Mouse (Mus musculus): Measurements from ENCODE around the gene Ncam2. TPM values are rescaled to one million over a fixed set of nuclear protein-coding genes. Genes with fewer than 3 reads are reported as not detected.
"Not testable (repeated sequence)": the region's sequence is repeated elsewhere in the genome, so short reads cannot be mapped to it uniquely, and the experiment has no call there.

Gene Ncam2
- polyA plus RNA-seq, 1 experiment from 2014 or later, result 10.6 TPM

GRCm38 (mm10) chr16:81319037-81319436 is 118.5 kb downstream of the Ncam2 start:
- WGBS, result 77% methylated on average over 1 of the region's 1 CpGs
- H3K4me1 ChIP-seq, result no peaks in the 10 kb centered on the region
- no peaks in the 10 kb centered on the region for H3K9me3 ChIP-seq
- no peak overlapping the region for H3K4me3 ChIP-seq
- no peak overlapping the region for H3K9ac ChIP-seq
- ATAC-seq (ENCODE audit: low FRiP score, low read depth), result no peak
- no peaks in the 10 kb centered on the region for H3K27me3 ChIP-seq (replicated peaks)
- no peak overlapping the region for H3K4me2 ChIP-seq (replicated peaks)
- H3K36me3 ChIP-seq, result no peaks in the 10 kb centered on the region
- H3K27ac ChIP-seq, result no peak overlapping the region

DNA sequence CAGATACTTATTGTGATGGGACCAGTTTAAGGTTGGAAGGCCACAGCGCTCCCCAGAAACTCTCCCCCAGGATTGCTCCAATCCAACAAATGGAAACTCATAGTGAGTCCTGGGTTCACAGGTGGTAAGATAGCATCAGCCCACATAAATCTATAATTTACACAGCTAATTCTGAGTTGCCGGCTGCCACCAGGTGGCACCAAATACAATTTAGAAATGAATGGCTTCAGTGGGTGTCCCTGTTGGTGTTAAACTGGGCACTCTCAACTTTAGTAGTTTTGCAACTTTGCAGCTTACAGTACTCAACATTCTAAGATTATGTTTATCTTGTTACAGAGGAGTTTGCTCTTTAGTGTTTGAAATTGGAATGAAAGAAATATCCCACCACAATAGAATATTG is 130.0 kb downstream of the Ncam2 start:
- no peaks in the 10 kb centered on the region for H3K4me1 ChIP-seq
- H3K4me3 ChIP-seq, result no peak overlapping the region
- 19% methylated on average over 2 of the region's 2 CpGs for WGBS
- ATAC-seq (ENCODE audit: low FRiP score, low read depth), result peak; percentile 63; the same call in 1 of the 2 replicates
- H3K9ac ChIP-seq, result no peak overlapping the region
- no peak overlapping the region for H3K27ac ChIP-seq
- H3K27me3 ChIP-seq (replicated peaks), result no peaks in the 10 kb centered on the region
- H3K9me3 ChIP-seq, result no peaks in the 10 kb centered on the region
- H3K36me3 ChIP-seq, result no peaks in the 10 kb centered on the region
- H3K4me2 ChIP-seq (replicated peaks), result no peak overlapping the region

GRCm38 (mm10) chr16:81365901-81366300 is 165.4 kb downstream of the Ncam2 start:
- H3K4me3 ChIP-seq, result no peak overlapping the region
- 68% methylated on average over 2 of the region's 2 CpGs for WGBS
- no peaks in the 10 kb centered on the region for H3K9me3 ChIP-seq
- H3K4me2 ChIP-seq (replicated peaks), result no peak overlapping the region
- H3K4me1 ChIP-seq, result no peaks in the 10 kb centered on the region
- no peaks in the 10 kb centered on the region for H3K27me3 ChIP-seq (replicated peaks)
- no peak for ATAC-seq (ENCODE audit: low FRiP score, low read depth)
- no peak overlapping the region for H3K27ac ChIP-seq
- H3K9ac ChIP-seq, result no peak overlapping the region
- no peaks in the 10 kb centered on the region for H3K36me3 ChIP-seq

DNA sequence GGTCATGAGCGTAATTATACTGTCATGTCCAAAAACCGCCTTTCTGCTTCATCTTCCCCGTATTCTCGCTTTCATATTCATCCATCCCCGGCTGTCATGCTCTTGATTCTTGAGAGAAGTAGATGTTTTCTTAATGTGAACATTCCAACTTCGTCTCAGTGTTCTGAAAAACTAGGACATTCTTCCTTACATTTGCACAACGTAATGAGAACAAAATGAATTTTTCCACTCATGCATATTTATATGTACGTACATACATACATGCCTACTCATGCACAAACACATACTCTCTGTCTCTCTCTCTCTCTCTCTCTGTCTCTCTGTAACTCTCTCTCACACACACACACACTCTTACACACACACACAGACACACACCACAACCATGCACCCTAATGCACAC is 173.7 kb downstream of the Ncam2 start:
- no peak overlapping the region for H3K4me3 ChIP-seq
- H3K27me3 ChIP-seq (replicated peaks), result no peaks in the 10 kb centered on the region
- no peaks in the 10 kb centered on the region for H3K36me3 ChIP-seq
- no peaks in the 10 kb centered on the region for H3K4me1 ChIP-seq
- H3K9ac ChIP-seq, result no peak overlapping the region
- H3K9me3 ChIP-seq, result no peaks in the 10 kb centered on the region
- 93% methylated on average over 8 of the region's 8 CpGs for WGBS
- no peak overlapping the region for H3K27ac ChIP-seq
- H3K4me2 ChIP-seq (replicated peaks), result no peak overlapping the region
- no peak for ATAC-seq (ENCODE audit: low FRiP score, low read depth)

DNA sequence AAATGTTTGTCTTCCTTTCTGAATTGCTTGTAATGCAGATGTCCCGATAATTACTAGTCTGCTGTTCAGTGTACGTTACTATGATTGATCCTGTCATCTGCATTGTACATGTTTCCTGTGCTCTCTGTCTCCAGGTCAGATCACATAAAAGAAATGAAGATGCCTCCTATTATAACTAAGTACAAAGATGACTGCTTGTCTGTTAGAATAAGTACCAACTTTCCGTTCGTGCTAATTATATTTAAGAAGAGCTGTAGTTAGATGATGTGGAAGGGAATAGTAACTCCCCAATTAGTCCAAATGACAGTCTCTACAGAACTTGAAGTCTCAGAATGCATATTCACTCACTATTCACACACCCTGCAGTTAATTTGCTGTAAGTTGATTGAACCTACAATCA is 179.9 kb downstream of the Ncam2 start:
- no peak for ATAC-seq (ENCODE audit: low FRiP score, low read depth)
- Histone ChIP-seq H3K4me2 (replicated peaks) (no peak overlapping the region), H3K27ac (no peak overlapping the region), H3K27me3 (replicated peaks) (no peaks in the 10 kb centered on the region), H3K9ac (no peak overlapping the region), H3K9me3 (no peaks in the 10 kb centered on the region), H3K36me3 (no peaks in the 10 kb centered on the region), H3K4me1 (no peaks in the 10 kb centered on the region), H3K4me3 (no peak overlapping the region)
- WGBS, result 89% methylated on average over 4 of the region's 4 CpGs

GRCm38 (mm10) chr16:81388646-81389045 is 188.1 kb downstream of the Ncam2 start:
- no peak for ATAC-seq (ENCODE audit: low FRiP score, low read depth)
- Histone ChIP-seq H3K9ac (no peak overlapping the region), H3K4me1 (no peaks in the 10 kb centered on the region), H3K27me3 (replicated peaks) (no peaks in the 10 kb centered on the region), H3K36me3 (no peaks in the 10 kb centered on the region), H3K9me3 (no peaks in the 10 kb centered on the region), H3K27ac (no peak overlapping the region), H3K4me2 (replicated peaks) (no peak overlapping the region), H3K4me3 (no peak overlapping the region)
- WGBS, result 48% methylated on average over 2 of the region's 2 CpGs

GRCm38 (mm10) chr16:81434559-81434958 is 234.1 kb downstream of the Ncam2 start:
- ATAC-seq (ENCODE audit: low FRiP score, low read depth), result no peak
- Histone ChIP-seq H3K4me1 (no peaks in the 10 kb centered on the region), H3K4me3 (no peak overlapping the region), H3K27ac (no peak overlapping the region), H3K9ac (no peak overlapping the region), H3K9me3 (no peaks in the 10 kb centered on the region), H3K4me2 (replicated peaks) (no peak overlapping the region), H3K27me3 (replicated peaks) (no peaks in the 10 kb centered on the region), H3K36me3 (no peaks in the 10 kb centered on the region)
- 89% methylated on average over 7 of the region's 7 CpGs for WGBS

DNA sequence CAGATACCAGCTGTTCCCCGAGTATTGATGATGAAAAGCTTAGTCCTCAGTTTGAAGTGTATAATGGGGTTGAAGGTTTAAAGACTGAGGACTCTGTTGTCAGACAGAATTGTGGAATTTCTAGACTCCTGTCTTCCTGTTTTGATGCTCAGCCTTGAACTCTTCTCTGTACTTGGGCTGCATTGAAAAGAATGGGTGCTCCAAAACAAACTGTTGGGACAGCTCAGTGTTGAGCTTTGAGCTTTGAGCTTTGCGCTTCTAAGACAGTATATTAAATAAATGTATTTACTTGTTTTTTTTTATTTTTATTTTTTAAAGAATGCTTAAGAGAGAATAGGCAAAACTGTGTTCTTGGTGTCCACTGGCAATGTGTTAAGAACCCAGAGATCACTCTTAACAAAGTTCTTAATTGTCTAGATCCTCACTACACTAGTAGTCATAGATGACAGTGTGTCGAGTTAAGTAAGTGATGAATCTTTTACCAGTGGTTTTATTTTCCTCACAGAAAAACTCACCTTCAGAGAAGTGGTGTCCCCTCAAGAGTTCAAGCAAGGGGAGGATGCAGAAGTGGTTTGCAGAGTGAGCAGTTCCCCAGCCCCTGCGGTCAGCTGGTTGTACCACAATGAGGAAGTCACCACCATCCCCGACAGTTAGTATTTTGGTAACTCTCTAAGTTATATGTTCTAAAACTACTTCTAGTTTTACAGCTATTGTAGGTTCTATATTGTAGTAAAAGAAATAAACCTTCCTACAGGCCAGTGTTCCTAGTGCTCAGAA is 236.8 kb downstream of the Ncam2 start:
- 89% methylated on average over 5 of the region's 5 CpGs for WGBS
- H3K4me2 ChIP-seq (replicated peaks), result no peak overlapping the region

DNA sequence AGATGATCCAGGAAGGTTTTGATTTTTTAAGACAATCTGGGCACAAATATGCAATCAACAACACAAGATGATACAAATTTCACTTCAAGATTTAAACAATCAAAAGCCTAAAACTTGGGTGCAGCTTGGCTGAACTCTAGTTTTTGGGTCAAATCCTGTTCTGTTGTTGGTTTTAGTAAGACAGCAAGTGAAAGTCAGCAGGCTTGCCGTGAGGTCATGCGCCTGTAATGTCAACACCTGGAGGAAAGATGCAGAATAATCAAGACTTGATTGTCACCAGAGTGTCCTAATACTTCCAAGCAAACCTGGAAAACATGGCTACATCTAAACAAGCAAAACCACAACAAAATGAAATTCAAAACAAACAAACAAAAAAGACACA is 237.4 kb downstream of the Ncam2 start:
- 97% methylated on average over 2 of the region's 2 CpGs for WGBS
- no peak overlapping the region for H3K9ac ChIP-seq
- no peaks in the 10 kb centered on the region for H3K27me3 ChIP-seq (replicated peaks)
- H3K4me1 ChIP-seq, result no peaks in the 10 kb centered on the region
- no peaks in the 10 kb centered on the region for H3K9me3 ChIP-seq
- no peaks in the 10 kb centered on the region for H3K36me3 ChIP-seq
- H3K4me3 ChIP-seq, result no peak overlapping the region
- no peak overlapping the region for H3K4me2 ChIP-seq (replicated peaks)
- no peak overlapping the region for H3K27ac ChIP-seq
- no peak for ATAC-seq (ENCODE audit: low FRiP score, low read depth)

More for the DNA sequence above, 236.8 kb downstream of the Ncam2 start:
- H3K9ac ChIP-seq, result no peak overlapping the region
- H3K4me3 ChIP-seq, result no peak overlapping the region
- H3K27me3 ChIP-seq (replicated peaks), result no peaks in the 10 kb centered on the region
- ATAC-seq (ENCODE audit: low FRiP score, low read depth), result no peak
- H3K27ac ChIP-seq, result no peak overlapping the region
- no peaks in the 10 kb centered on the region for H3K36me3 ChIP-seq
- H3K9me3 ChIP-seq, result no peaks in the 10 kb centered on the region
- no peaks in the 10 kb centered on the region for H3K4me1 ChIP-seq

DNA sequence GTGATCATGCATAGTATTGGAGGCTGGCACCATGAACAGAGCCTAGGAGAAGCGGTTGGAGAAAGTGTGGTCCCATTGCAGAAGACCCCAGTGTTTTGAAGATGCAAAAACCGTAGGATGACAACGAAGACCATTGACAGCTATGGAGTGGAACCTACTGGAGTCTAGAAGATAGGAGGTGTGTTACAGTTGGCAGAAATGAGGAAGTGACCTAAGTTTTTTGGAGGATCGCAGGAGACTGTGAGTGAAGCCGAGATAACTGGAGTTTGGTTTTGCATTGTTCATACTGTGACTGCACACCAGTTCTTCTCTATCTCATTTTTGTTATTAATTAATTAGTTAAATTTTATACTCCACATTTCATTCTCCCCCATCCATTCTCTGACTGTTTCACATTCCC is 250.4 kb downstream of the Ncam2 start:
- WGBS, result 93% methylated on average over 5 of the region's 5 CpGs
- H3K27ac ChIP-seq, result no peak overlapping the region
- H3K36me3 ChIP-seq, result no peaks in the 10 kb centered on the region
- no peak overlapping the region for H3K4me3 ChIP-seq
- no peaks in the 10 kb centered on the region for H3K4me1 ChIP-seq
- no peaks in the 10 kb centered on the region for H3K27me3 ChIP-seq (replicated peaks)
- no peak overlapping the region for H3K4me2 ChIP-seq (replicated peaks)
- H3K9ac ChIP-seq, result no peak overlapping the region
- no peaks in the 10 kb centered on the region for H3K9me3 ChIP-seq
- ATAC-seq (ENCODE audit: low FRiP score, low read depth), result no peak

- no peak overlapping the region for H3K9ac ChIP-seq
- H3K4me1 ChIP-seq, result no peaks in the 10 kb centered on the region
- 66% methylated on average over 2 of the region's 2 CpGs for WGBS
- H3K36me3 ChIP-seq, result no peaks in the 10 kb centered on the region
- H3K4me3 ChIP-seq, result no peak overlapping the region
- no peaks in the 10 kb centered on the region for H3K9me3 ChIP-seq
- ATAC-seq (ENCODE audit: low FRiP score, low read depth), result no peak
- no peaks in the 10 kb centered on the region for H3K27me3 ChIP-seq (replicated peaks)
- no peak overlapping the region for H3K4me2 ChIP-seq (replicated peaks)
- no peak overlapping the region for H3K27ac ChIP-seq
Observed at GRCm38 (mm10) chr16:81452988-81453387, 252.5 kb downstream of the Ncam2 start.

- Histone ChIP-seq H3K36me3 (no peaks in the 10 kb centered on the region), H3K4me1 (no peaks in the 10 kb centered on the region), H3K9me3 (no peaks in the 10 kb centered on the region), H3K9ac (no peak overlapping the region), H3K27me3 (replicated peaks) (no peaks in the 10 kb centered on the region), H3K4me2 (replicated peaks) (no peak overlapping the region), H3K27ac (no peak overlapping the region), H3K4me3 (no peak overlapping the region)
- no peak for ATAC-seq (ENCODE audit: low FRiP score, low read depth)
- 89% methylated on average over 2 of the region's 2 CpGs for WGBS
Observed at GRCm38 (mm10) chr16:81454472-81454871, 254.0 kb downstream of the Ncam2 start.

- not testable (repeated sequence) for H3K9me3 ChIP-seq; H3K4me2 ChIP-seq (replicated peaks); H3K27ac ChIP-seq; H3K4me3 ChIP-seq; H3K36me3 ChIP-seq; ATAC-seq (ENCODE audit: low FRiP score, low read depth); H3K9ac ChIP-seq; H3K27me3 ChIP-seq (replicated peaks); H3K4me1 ChIP-seq
- WGBS, result 86% methylated on average over 2 of the region's 2 CpGs
Observed at GRCm38 (mm10) chr16:81462731-81463130, 262.2 kb downstream of the Ncam2 start.
